Mouse (Mus musculus): ENCODE measurements around the gene Jmjd8.

The Jmjd8 gene

DNA sequence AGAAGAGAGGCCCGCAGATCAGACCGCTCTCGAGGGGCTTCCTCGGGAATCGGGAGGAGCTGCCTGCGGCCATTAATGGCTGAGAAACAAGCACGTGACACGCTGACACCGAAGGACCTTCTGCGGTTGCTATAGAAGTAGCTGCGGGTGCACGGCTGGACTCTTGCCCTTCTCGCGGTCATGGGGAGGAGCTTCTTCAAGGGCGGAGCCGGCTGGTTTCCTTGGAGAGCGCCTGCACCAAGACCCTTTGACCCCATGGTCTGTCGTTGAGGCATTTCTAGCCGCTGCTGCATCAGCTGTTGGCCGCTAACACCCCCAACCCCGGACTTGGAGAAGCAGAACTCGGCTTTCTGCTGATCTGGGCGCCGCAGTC is 4.6 kb downstream of the Jmjd8 start, which contains the start of gene Stub1:
Stub1 (minus strand) TSS at position 114 of the 373 bp plus-strand sequence.
- peak; percentile 79 for DNase-seq (ENCODE audit: low spot score)

DNA sequence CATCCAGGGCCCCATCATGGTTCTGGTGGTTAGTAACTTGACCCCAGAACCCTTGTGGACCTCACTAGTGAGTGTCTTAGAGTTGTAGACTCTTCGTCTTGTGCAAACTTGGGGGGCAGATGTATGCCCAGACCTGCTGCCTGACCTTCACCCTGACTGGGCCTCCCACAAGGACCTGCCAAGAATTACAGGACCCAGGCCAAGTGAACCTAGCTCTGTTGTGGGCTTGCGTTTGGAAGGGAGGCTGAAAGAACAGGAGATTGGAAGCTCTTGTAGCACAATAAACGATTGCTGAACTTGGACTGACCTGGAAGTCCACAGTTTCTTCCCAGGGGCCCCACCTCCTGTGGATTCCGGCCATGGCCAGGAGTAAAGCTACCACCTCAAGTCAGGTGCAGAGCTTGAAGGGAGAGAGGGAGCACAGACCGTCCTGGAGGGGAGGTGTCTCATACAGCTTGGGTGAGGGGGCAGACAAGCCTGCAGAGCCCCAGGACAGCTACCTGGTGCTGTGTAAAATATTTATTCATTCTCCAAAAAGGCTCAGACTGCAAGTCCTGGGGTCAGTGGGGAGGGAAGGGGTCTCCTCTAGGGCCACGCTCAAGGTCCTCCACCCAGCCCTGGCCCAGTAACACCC is 5.4 kb downstream of the Jmjd8 start:
- no peak for DNase-seq (ENCODE audit: low spot score)

DNA sequence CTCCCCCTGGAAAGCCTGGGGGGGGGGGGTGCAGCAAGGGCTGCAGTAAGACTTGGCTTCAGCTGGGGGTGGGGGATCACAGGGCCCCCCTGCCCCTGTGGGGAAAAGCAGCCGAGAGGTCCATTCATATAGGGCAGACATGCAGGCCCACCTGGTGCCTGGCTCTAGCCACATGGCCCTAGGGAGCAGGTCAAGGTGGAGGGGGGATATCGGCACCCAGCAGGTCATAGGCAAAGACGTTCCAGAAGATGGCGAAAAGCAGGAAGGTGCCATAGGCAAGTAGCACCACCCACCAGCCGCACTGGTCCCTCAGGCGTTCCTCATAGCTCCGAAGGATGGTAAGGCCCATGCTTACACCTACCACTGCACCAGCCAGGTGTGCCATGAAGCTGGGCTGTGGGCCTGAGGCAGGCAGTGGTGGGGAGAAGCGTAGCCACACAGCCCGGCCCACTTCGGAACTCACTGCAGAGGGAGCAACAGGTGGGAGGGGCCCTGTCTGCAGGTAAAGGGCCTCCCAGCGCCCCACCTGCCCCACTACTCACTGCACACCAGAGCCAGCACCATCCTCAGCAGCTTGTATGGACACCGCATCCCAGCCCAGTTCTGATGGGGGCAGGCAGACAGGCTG is 6.0 kb downstream of the Jmjd8 start:
- DNase-seq (ENCODE audit: low spot score), result no peak

DNA sequence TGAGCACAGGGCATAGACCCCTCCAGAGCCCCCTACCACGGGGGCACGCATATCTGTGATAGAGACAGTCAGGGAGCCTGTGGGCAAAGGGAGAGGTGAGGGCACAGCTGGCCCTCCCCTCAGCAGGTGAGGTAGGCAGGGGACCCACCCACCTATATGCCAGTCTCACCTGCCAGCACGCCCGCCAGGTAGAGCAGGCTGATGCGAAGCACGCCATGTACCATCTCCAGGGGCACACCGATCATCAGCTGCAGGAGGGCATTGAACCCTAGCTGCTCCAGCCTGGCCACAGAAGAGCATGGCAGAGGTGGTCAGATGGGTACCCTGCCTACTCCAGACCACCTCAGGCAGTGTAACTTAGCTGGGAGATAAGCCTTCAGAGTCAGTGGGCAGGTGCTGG is 6.6 kb downstream of the Jmjd8 start:
- DNase-seq (ENCODE audit: low spot score), result no peak

DNA sequence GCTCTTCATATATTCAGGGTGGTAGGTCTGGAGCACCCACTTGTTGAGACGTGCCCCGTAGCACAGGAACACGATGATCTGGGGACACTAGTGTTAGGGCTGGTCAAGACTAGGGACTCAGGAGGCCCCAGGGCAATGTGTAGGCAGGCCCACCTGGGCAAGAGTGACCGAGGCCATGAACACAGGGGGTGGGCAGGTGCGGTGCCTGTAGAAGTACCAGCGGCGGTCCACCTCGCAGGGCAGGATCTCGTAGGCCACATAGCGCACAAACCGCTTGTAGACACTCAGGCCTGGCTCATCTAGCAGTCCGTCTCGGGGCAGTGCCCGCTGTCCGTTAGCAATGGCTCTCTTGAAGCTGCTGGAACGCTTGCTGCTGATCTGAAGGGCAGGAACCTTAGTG is 7.1 kb downstream of the Jmjd8 start:
- DNase-seq (ENCODE audit: low spot score), result no peak

DNA sequence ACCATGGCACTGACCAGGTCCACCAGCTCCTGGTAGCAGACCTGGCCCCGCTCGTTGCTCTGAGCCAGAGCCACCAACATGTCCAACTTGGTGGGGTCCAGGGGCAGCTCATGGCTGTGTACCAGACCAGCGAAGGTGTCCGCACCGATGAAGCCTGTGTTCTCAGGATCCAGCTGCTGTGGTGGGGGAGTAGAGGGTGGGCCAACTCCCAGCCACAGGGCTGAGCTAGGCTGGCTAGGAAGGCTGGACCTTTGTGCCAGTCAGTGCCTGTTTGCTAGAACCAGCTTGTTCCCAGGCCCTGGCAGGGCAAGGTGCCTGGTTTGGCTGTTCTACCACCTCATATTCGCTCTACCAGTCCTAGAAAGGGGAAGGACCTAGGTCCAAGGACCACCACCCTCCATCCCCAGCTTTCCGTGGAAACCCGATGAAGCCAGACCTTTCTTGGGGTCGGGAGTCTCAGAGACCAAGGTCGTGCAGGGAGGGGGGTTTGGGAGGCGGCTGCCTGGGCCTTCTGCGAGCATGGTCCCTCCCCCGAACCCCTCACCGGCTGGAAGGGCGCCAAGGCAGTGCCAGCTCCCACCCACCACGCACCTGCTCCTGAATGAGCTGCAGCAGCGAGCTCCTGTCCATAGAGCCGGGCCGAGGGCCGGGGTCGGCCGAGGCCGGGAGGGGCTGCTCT is 7.9 kb downstream of the Jmjd8 start:
- no peak for DNase-seq (ENCODE audit: low spot score)

DNA sequence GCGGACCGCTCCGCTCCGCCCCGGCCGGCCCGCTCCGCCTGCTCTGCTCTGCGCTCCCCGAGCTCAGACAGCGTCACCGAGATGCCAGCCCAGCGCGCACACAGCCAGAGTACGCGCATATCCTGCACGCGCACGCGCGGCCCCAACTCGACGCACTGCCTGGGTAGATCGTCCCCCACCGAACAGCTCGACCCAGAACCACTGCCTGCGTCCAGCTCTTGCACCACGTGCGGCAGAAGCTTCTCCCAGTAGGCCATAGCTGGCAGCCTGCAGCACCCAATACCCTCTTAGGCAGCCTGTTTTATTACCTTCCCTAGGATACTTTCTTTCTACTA is 8.4 kb downstream of the Jmjd8 start, which contains the start of gene Rhbdl1:
Rhbdl1 (minus strand) TSS at position 220 of the 335 bp plus-strand sequence.
- DNase-seq (ENCODE audit: low spot score), result no peak

DNA sequence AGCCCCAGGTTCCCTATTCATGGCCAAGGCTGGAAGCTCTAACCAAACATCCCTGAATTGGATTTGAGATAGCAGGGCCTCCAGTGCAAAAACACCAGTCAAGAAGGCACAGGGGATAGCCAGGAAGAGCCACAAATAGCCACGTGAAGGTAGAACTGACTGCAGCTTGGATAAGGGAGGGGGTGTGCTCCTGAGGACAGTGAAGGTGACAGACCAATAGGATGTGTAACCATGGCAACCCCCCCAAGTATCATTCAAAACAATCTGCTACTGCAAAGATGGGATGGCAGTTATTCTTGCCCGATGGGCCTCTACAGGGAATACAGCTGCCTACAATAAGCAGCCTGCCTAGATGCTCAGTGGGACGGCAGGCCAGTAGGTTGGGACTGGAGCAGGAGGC is 8.9 kb downstream of the Jmjd8 start:
- DNase-seq (ENCODE audit: low spot score), result no peak

DNA sequence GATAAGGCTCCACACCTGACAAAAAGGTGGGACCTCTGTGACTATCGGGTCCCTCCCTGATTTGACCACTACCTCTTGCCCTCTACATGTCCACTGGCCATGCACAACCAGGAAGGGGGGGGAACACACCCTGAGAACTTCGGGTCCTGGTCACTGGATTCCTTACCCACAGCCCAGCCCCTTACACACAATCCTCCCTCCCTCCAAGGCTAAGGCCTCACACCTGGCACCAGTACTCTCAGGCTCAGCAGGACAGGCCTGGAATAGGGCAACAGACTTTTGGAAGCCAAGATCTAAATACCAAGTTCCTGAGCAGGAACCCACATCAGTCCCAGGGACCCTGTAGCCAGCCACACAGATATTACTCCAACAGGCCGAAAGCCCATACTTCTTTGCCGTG is 10.2 kb downstream of the Jmjd8 start:
- DNase-seq (ENCODE audit: low spot score), result no peak

DNA sequence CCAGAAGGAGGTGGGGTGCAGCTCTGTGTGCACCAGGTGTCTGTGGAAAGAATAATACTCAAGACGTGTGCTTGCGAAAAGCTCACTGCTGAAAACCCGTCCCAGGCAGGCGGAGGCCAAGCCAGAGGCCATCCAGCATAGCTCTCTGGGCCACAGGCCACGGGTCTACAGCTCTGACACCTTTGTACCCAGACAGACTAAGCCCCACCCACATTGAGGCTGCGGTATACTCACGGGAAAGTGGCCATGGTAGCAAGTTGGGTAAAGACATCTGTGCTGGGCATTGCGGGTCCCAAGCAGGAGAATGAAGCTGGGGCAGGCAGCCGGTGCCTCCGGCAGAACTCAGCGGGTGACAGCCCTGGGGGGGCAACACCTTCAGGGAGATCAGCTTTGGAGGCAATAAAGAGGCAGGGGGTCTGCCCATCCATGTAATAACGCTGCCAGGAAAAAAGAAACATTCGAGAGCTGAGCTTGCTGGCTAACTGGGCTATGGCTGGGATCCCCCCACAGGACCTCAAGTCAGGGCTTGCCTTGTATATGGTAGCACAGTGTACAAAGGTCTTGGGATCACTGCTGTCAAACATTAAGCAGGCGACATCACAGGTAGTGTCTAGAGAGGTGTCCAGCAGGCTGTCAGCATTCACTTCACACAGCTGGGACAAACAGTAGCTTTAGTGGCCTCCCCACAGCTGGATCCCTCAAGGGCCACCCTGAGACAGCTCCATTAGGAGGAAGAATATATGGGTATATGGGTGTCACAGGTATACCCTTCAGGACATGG is 11.0 kb downstream of the Jmjd8 start:
- no peak for DNase-seq (ENCODE audit: low spot score)

DNA sequence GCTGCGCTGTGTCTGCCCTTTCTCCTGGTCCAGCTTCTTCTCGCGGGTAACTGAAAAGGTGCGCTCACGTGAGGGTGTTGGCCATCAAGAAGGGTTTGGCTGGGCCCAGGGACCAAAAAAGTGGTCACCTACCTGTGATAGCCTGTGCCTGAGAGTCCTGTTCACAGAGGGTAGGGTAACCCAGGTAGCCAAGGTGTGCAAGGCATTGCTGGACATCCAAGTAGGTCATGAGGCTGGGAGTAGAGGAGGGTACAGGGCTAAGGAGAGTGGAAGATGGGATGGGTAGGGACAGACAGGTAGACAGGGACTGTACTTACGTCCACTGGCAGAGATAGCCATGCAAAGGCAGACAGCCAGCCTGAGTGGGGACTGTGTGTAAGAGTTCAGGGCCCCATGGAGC is 11.9 kb downstream of the Jmjd8 start:
- DNase-seq (ENCODE audit: low spot score), result no peak

DNA sequence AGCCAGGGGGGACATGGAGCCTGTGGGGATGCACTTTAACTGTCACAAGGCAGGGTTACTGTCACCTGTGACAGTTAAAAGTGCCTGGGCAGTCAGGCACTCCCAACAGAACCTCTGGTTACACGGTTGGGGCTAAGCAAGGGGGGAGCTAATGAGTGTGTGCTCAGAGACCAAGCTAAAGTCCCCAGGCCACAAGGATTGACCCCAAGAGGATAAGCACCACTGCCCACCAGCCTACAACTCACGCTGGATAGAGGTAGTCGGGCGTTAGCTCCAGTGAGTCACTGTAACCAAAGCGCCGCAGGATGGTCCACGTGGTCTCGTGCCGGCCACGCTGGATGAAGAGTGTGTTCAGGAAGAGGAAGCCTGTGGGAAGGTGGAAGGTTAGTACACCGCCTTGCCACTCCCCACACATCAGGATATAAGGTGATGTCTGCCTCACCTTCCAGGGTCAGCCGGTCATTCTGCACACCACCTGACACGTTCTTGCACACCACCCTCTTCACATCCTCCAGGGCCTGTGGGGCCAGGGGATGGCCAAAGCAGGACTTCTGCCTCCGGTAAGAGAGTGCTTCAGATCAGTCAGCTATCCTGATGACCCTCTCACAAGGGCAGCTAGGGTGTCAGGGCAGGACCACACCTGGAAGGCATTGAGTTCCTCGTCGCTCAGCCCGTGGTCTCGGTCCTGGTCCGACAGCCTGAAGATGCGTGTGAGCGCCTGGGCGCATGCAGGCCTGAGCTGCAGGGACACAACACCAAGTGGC is 12.6 kb downstream of the Jmjd8 start, which contains the start of gene Gm20683:
Gm20683 (minus strand) TSS at position 647 of the 764 bp plus-strand sequence.
- no peak for DNase-seq (ENCODE audit: low spot score)

DNA sequence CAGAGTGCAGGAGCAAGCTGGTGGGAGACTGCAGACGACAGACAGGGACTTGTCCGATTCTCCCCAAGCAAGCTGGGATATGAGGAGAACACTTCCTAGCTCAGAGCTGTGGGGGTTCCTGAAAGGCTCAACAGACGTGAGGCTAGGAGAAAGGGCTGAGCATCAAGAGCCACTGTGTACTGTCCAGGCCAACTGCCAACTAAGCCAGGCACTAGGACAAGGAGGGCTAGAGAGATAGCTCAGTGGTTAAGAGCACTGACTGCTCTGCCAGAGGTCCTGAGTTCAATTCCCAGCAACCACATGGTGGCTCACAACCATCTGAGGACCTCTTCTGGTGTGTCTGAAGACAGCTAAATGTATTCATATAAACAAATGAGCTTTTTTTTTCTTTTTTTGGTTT is 13.8 kb downstream of the Jmjd8 start:
- DNase-seq (ENCODE audit: low spot score), result no peak

DNA sequence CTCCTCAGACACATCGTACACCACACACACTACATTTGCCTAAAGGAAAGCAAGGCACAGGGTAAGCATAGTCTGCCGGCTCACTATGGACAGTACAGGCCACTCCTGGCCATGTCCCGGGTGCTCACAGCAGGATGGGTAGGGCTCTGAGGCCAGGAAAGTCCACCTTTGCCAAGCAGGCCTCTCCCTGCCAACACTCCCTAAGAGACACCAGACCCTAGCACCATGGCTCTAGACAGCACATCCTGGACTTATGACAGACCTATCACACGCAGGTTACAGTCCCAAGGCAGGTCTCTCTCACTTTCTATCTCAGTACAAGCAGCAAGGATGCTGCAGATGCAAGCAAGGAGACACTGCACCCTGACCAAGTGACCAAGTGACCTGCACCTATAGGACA is 14.5 kb downstream of the Jmjd8 start:
- no peak for DNase-seq (ENCODE audit: low spot score)

DNA sequence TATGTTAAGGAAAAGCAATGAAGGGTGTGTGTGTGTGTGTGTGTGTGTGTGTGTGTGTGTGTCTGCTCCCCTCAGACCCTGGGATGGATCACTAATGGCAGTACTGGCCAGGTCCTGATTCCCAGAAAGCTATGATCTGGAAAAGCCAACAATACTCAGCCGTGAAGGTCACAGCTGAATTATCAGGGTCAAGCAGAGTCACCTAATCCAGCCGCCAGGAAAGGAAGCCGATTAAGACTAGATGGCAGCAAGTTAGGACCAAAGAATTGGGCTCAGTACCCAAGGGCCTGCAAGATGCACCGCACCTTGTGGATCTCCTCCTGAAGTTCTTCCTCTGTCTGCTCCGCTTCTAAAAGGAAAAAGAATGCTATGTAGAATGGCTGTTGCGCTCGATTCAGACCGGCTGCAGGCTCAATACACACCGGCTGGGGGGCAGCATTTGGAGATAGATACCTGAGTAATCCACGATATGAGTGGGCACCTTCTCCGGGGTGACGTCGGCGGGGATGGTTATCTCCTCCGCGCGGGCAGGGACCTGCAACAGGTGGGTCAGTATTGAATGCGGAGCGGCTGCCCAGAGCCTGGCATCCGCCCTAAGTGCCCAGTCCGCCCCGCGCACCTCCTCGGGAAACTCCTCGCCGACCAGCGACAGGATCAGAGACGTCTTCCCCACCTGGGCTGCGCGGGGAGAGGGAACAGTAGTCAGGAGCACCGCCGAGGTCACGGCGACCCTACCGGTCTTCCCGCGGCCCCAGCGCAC is 15.1 kb downstream of the Jmjd8 start:
- DNase-seq (ENCODE audit: low spot score), result no peak

DNA sequence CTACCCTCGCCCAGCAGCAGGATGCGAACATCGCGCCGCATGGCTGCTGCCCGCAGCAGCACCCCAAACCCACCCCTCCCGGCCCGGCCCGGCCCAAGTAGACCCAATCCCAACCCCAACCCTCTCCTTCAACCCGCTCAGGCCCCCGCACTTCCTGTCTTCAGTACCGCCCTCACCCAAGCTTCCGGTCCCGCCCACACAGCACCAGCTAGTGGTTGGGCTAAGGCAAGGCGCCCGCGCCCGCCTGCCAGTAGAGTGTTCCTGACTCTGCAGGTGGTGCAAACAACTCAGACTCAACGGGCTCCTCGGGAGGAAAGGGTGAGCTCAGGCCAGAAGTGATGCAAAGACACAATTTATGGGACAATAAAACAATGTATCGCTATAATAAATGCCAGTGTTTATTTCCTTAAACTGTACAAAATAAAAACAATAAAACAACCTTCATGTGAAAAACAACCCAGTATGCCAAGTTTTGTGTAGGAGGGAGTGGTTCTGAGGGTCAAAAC is 15.8 kb downstream of the Jmjd8 start, which contains the start of gene Rhot2:
Rhot2 (minus strand) TSS at position 456 of the 506 bp plus-strand sequence.
- DNase-seq (ENCODE audit: low spot score), result peak; percentile 83

DNA sequence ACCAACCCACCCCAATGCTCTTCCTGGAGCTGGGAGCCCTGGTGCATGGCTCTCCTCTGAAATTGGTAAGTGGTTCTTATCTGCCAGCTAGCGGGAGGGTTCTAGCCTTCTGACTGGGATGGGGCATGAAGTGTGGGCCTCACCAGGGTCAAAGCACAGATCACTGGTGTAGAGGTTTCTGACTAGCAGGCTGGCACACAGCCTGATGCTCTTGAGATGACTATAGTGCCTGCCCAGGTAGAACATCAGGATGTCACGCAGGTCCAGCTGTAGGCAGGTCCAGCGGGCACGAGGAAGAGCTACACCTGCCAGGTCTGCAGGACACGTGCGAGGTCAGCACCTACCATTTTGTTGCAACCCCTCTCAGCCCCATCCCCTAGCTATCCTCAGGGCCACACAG is 31.6 kb downstream of the Jmjd8 start:
- DNase-seq (ENCODE audit: low spot score), result no peak

DNA sequence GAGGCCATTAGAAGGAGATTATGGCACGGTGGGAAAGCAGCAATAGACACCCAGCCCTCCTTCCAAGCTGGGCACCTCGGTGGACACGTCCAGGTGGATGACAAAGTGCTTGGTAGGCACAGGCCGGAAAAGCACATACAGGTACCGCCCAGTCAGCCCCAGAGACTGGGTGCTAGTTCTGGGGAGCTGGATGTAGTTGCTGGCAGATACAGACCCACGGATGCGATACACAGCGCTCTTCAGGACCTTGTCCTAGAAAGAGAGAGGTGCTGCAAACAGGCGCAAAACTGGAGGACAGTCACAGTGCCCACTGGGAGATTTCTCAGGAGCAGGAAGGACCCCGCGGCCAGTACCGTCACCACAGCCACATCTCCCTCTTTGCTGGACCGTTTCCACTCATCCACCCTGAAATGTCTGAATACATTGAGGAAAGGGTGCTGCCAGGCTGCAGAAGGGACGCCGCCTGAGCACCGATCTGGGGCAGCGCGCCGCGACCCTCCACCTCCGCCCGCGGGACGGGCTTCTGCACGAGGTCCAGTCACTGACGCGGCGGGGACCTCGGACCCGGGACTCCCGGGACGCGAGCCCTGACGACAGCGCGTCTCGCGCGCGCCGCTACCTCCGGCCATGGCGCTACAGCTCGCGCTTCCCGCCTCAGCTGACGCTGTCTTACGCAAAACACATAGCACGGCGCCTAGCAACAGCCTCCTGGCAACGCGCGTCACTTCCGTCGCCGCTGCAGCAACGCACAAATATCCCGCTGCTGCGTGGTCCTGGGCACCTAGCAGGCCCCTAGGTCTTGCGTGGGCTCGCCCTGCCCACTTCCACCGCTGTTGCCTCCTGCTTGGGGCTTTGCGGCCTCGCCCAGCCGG is 32.4 kb downstream of the Jmjd8 start, which contains the start of gene Wdr90:
Wdr90 (minus strand) TSS at position 670 of the 872 bp plus-strand sequence.
- peak; percentile 78 for DNase-seq (ENCODE audit: low spot score)

DNA sequence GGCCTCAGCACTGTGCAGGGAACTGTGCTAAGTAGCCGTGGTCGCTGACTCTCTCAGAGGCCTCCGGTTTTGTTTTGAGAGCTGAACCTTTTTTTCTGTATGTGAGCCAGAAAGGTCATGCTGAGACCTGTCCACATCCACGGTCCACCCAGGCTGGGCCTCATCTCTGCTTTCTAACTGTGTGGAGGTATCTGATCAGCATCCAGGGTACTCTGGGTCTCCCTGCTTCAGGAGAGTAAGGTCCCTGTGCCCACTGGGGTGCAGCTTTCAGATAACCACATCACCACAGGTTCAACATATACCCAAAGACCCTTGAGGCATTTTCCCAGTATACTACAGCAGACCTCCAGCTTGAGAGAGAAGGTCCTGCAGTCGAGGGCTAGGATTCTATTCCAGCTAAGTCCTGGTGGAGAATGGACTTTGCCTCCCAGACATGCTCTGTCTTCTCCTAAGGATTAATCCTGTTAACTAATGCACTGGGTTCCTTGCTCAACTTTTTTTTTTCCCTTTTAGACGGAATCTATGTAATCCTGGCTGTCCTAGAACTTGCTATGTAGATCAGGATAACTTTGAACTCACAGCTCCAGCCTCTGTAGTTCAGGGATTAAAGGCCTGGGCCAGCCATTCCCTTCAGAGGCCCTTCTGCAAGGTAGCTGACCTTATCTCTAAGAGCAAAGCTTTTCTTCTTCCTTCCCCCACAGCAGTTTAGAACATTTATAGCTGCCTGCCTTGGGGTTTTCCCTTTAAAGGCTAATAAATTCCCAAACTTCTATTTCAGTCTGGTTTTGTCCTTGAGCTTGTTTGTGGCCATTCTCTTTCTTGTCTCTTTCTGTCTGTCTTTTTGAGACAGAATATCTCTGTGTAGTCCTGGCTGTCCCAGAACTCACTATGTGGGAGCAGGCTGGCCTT is 33.3 kb downstream of the Jmjd8 start:
- DNase-seq (ENCODE audit: low spot score), result no peak

Measured in layer of hippocampus, adult 9-10 months (tissue).